Mouse (Mus musculus) olfactory bulb, adult 2 months (tissue): ENCODE measurements around the gene Ggt1.

Experiments
- CTCF ChIP-seq: fragments of 200-500 bp; IDR thresholded peaks from 2 replicates; pipeline ENCODE4 v1.5.1; 2012; ENCODE audit warnings: low read depth, mild to moderate bottlenecking, low read length, moderate library complexity; ENCODE audit not compliant: insufficient read depth
- POLR2A ChIP-seq: fragments of 200-500 bp; IDR thresholded peaks from 2 replicates; pipeline ENCODE4 v1.6.1; 2012; ENCODE audit warnings: mild to moderate bottlenecking, low read depth, low read length, moderate library complexity; ENCODE audit not compliant: insufficient read depth

- TF ChIP-seq CTCF (no peak), POLR2A (no peak)
These were observed 17.7 kb downstream of the Ggt1 start for GRCm38 (mm10) chr10:75579129-75579528.
